Mouse (Mus musculus): ENCODE measurements around the gene Klf16.

DNA sequence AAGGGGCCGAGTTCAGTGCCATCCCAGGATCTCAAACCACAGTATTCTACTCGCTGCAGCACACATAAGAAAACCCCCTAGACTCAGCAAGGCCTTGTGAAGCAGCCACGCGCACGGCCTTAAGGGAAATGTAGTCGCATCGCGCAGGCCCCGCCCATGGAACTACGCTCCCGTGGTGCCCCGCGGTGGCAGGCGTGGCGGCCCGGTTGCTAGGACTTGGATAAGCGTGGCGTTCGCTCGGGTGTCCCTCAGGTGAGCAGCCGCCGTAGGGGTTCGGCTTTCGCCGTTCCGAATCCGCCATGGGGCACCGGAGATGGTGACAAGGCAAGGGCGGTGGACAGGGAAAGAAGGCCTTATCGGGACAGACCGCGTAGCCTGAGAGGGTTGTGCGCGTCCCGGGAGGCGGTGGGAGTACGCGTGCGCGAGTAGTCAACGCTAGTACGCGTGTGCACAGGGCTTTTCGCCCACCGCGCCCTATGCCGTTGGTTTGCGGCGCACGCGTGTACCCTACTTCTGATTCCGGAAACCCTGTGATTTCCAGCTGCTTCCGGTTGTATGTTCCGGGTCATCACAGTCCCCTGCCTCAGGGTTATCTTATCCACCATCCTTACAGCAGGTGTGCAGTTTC is 25.7 kb upstream of the Klf16 start, which contains the start of the genes Scamp4 and Adat3:
- no peak for TF ChIP-seq CTCF (IDR thresholded peaks at IDR 0.05; ENCODE audit: low read depth, low read length)
- no peak for TF ChIP-seq POLR2A (IDR thresholded peaks at IDR 0.05; ENCODE audit: borderline replicate concordance, low read depth, low read length)

Measured in bone marrow macrophage, adult 2 months (primary cell).